Mouse (Mus musculus): ENCODE data around the gene Scgb2b15. TPM values are rescaled to one million over a fixed set of nuclear protein-coding genes. Genes with fewer than 3 reads are reported as not detected.
"Not testable (repeated sequence)": the region's sequence is repeated elsewhere in the genome, so short reads cannot be mapped to it uniquely, and the experiment has no call there.

Gene Scgb2b15
- not detected in 2 replicates for polyA plus RNA-seq (2015; fragmentation: Nextera tagmentation; extraction: Ambion mirVana)

- H3K27ac ChIP-seq (ENCODE audit: low read length); H3K4me1 ChIP-seq (ENCODE audit: control insufficient read depth, insufficient read depth, low read length); ATAC-seq; H3K27me3 ChIP-seq (ENCODE audit: control insufficient read depth, insufficient read depth, low read depth, low read length); H3K4me3 ChIP-seq (ENCODE audit: low read depth, low read length); H3K4me2 ChIP-seq (ENCODE audit: low read length); H3K36me3 ChIP-seq (ENCODE audit: control insufficient read depth, insufficient read depth, low read length); H3K9me3 ChIP-seq (replicated peaks; ENCODE audit: control insufficient read depth, low read length, poor library complexity, severe bottlenecking); H3K9ac ChIP-seq (ENCODE audit: low read depth, low read length): not testable (repeated sequence)
Measured at GRCm38 (mm10) chr7:32829562-32829961, at the start of gene Scgb2b15. Gene Scgb2b15, minus strand, starts transcription at chr7:32829662.

GRCm38 (mm10) chr7:32836254-32836653 lies 6.8 kb upstream of the Scgb2b15 start, which contains the start of gene Scgb1b15:
Gene Scgb1b15, plus strand, starts transcription at chr7:32836554.
- H3K4me1 ChIP-seq (ENCODE audit: control insufficient read depth, insufficient read depth, low read length); H3K9ac ChIP-seq (ENCODE audit: low read depth, low read length); H3K36me3 ChIP-seq (ENCODE audit: control insufficient read depth, insufficient read depth, low read length); ATAC-seq; H3K4me2 ChIP-seq (ENCODE audit: low read length); H3K9me3 ChIP-seq (replicated peaks; ENCODE audit: control insufficient read depth, low read length, poor library complexity, severe bottlenecking); H3K27ac ChIP-seq (ENCODE audit: low read length); H3K4me3 ChIP-seq (ENCODE audit: low read depth, low read length); H3K27me3 ChIP-seq (ENCODE audit: control insufficient read depth, insufficient read depth, low read depth, low read length): not testable (repeated sequence)

Other genes with a start within 250 kb of the Scgb2b15 start
- not detected in 2 replicates for gene Scgb1b15, start 6.9 kb upstream of the Scgb2b15 start, polyA plus RNA-seq (2015; fragmentation: Nextera tagmentation; extraction: Ambion mirVana)
- not detected in 2 replicates for gene Scgb2b17, start 226.9 kb upstream of the Scgb2b15 start, polyA plus RNA-seq (2015; fragmentation: Nextera tagmentation; extraction: Ambion mirVana)
- not detected in 2 replicates for gene Scgb1b17, start 233.8 kb upstream of the Scgb2b15 start, polyA plus RNA-seq (2015; fragmentation: Nextera tagmentation; extraction: Ambion mirVana)